Mouse (Mus musculus) heart, postnatal 0 days (tissue): ENCODE data around the gene Tubb5. TPM values are rescaled to one million over a fixed set of nuclear protein-coding genes. Genes with fewer than 3 reads are reported as not detected.

Source experiments
- ATAC-seq: fragments of 200-750 bp; cut with Nextera tagmentation; 2 replicates; pipeline ENCODE4 v1.8.0; 2017; ENCODE audit warnings: low read depth, moderate number of reproducible peaks, moderate library complexity; ENCODE audit not compliant: insufficient read depth
- DNase-seq: peaks from one replicate; pipeline ENCODE4 v3.0.0-alpha.2; 2016; ENCODE audit warnings: low spot score
- H3K27ac ChIP-seq: fragments of 300-500 bp; sonication (generic); 2 replicates; pipeline ENCODE4 v1.5.1; 2014; ENCODE audit warnings: low read depth, mild to moderate bottlenecking
- H3K27me3 ChIP-seq: fragments of 300-500 bp; sonication (generic); 2 replicates; pipeline ENCODE4 v1.6.1; 2014; ENCODE audit warnings: low read length, mixed read lengths; ENCODE audit not compliant: control insufficient read depth, insufficient read depth
- H3K36me3 ChIP-seq: fragments of 300-500 bp; sonication (generic); replicated peaks from 2 replicates; pipeline ENCODE4 v1.6.1; 2014; ENCODE audit warnings: low read length, mixed read lengths; ENCODE audit not compliant: control insufficient read depth, insufficient read depth
- H3K4me1 ChIP-seq: fragments of 300-500 bp; sonication (generic); 2 replicates; pipeline ENCODE4 v1.6.1; 2014; ENCODE audit warnings: antibody characterized with exemption; ENCODE audit not compliant: control insufficient read depth, insufficient read depth
- H3K4me2 ChIP-seq: fragments of 300-500 bp; sonication (generic); 2 replicates; pipeline ENCODE4 v1.6.1; 2014; ENCODE audit warnings: low read depth, mild to moderate bottlenecking, low read length, moderate library complexity
- H3K4me3 ChIP-seq: fragments of 300-500 bp; sonication (generic); 2 replicates; pipeline ENCODE4 v1.5.1; 2014; ENCODE audit warnings: low read depth, low read length
- H3K9ac ChIP-seq: fragments of 300-500 bp; sonication (generic); replicated peaks from 2 replicates; pipeline ENCODE4 v1.6.1; 2014; ENCODE audit warnings: low read depth, low read length, mixed read lengths
- H3K9me3 ChIP-seq: fragments of 300-500 bp; sonication (generic); replicated peaks from 2 replicates; pipeline ENCODE4 v1.6.1; 2016; ENCODE audit warnings: low read length; ENCODE audit not compliant: control insufficient read depth
- CTCF ChIP-seq: IDR thresholded peaks from 2 replicates; pipeline ENCODE4 v1.5.1; 2016; ENCODE audit warnings: antibody characterized with exemption, control low read depth, low read depth
- EP300 ChIP-seq: IDR thresholded peaks from 2 replicates; pipeline ENCODE4 v1.6.1; 2016; ENCODE audit warnings: antibody characterized with exemption, low read depth
- WGBS: fragments of 180-500 bp; shearing (Covaris S2); extraction: QIAGEN DNeasy Blood & Tissue Kit; methylation state at CpG from one replicate; pipeline ENCODE4 v1.1.7; 2014; 5-methylcytosine and 5-hydroxymethylcytosine counted together
- polyA plus RNA-seq: library from polyadenylated mRNA; unstranded; fragments of >200 nt; fragmentation: Nextera tagmentation; extraction: Ambion mirVana; gene quantifications from 2 replicates; pipeline ENCODE4 v1.2.1, GENCODE M21; 2015
- total RNA-seq: library from RNA; depleted of rRNA; stranded (reverse); fragments of >200 nt; gene quantifications from 2 replicates; pipeline ENCODE4 v1.2.3, GENCODE M21; 2014; ENCODE audit warnings: low replicate concordance

The Tubb5 gene
- total and polyA plus RNA-seq, 2 experiments from 2014 or later: 267 to 1,043 TPM

DNA sequence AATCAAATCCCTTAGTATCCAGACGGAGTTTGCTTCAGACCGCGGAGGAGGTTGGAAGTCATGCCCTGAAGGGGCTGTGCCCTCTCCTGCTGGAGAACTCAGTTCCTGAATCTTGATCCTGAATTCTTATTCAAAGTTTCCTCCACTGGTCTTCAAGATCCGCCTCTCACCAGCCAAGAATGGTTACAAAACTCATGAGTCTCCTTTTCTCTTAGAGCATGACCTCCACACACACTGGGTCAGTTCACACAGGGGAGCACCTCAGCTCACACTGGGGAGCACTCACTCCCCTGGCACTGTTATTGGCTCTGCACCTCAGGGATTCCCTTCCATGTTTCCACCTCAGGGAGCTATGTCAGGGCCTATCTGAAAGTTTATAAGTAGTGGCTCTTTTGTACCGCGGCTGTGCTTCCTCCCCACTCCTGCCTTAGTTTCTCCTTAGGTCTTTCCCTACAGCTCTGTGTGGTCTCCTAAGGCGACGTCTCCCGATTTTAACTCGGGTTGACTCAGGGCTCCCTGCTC lies 26.8 kb upstream of the Tubb5 start:
- Histone ChIP-seq H3K27me3 (no peaks in the 10 kb centered on the region), H3K27ac (peak overlapping the region; percentile 96), H3K36me3 (no peaks in the 10 kb centered on the region), H3K4me3 (peak overlapping the region; percentile 66), H3K9ac (peak overlapping the region; percentile 77), H3K9me3 (no peaks in the 10 kb centered on the region), H3K4me2 (peak overlapping the region; percentile 86), H3K4me1 (peaks cover 17% of the 10 kb centered on the region; the same call in 1 of the 2 replicates)
- ATAC-seq: no peak
- no peak for TF ChIP-seq EP300
- TF ChIP-seq CTCF: no peak
- DNase-seq: no peak
- WGBS: 25% methylated on average over 10 of the region's 10 CpGs

DNA sequence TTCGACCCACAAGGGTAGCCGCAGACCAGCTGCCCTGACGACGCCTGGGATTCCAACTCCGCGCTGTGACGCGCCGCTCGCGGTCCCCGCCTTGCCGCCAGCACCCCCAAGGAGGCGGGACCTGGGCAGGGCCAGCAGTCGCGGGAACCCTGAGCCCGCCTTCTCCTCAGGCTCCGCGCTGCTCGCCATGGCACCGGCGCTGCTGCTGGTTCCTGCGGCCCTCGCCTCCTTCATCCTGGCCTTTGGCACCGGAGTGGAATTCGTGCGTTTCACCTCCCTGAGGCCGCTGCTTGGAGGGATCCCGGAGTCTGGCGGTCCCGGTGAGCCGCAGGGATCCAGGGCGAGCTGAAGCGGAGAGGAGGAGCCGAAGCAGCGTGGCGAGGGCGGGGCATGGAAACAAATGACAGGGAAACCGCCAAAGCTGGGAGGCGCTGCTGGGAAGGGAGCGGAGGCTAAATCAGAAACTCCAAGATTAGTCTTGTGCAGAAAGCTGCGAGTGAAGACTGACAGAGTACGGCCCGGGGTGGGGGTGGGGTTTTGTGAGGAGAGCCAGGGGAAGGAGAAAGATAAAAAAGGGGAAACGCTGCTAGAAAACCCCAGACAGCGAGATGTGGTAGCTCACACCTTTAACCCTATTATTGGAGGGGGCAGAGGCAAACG lies 23.2 kb upstream of the Tubb5 start, which contains the start of gene Nrm:
Gene Nrm, plus strand, starts transcription at position 121 of the 660 bp plus-strand sequence.
- peak within 1 kb of the TSS; percentile 89 for H3K27ac ChIP-seq
- H3K9ac ChIP-seq: peak within 1 kb of the TSS; percentile 60
- H3K9me3 ChIP-seq: no peaks in the 10 kb centered on the region
- peak within 1 kb of the TSS; percentile 78 for H3K4me2 ChIP-seq
- peak; percentile 24; the same call in 1 of the 2 replicates for TF ChIP-seq EP300
- peak; percentile 58 for TF ChIP-seq CTCF
- no peaks in the 10 kb centered on the region for H3K27me3 ChIP-seq
- DNase-seq (peak; percentile 97), ATAC-seq (peak; percentile 89)
- H3K4me1 ChIP-seq: peaks cover 10% of the 10 kb centered on the region; the same call in 1 of the 2 replicates
- WGBS: under 1% methylated on average over 47 of the region's 47 CpGs
- H3K4me3 ChIP-seq: peak within 1 kb of the TSS; percentile 82
- peaks cover 19% of the 10 kb centered on the region for H3K36me3 ChIP-seq

DNA sequence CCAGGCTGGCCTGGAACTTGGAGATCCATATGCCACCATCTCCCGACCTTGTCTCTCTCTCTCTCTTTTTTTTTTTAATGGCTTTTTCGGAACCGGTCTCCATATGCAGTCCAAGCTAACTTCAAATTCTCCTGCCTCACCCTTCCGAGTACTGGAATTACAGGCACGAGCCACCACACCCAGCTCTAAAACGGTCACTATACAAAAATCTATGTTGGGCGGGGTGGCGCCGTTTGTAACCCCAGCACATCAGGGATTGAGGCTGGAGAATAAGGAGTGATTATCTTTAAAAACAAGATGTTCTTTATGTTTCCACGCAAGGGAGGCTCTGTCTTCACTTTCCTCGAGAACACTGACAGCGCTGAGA lies 22.7 kb upstream of the Tubb5 start:
- WGBS: 6% methylated on average over 12 of the region's 12 CpGs
- H3K36me3 ChIP-seq: peaks cover 19% of the 10 kb centered on the region
- peak overlapping the region; percentile 78 for H3K4me2 ChIP-seq
- no peaks in the 10 kb centered on the region for H3K9me3 ChIP-seq
- peak overlapping the region; percentile 89 for H3K27ac ChIP-seq
- no peak for ATAC-seq
- TF ChIP-seq EP300 (no peak), CTCF (no peak)
- H3K4me1 ChIP-seq: peaks cover 10% of the 10 kb centered on the region; the same call in 1 of the 2 replicates
- H3K4me3 ChIP-seq: peak overlapping the region; percentile 82
- no peak for DNase-seq
- peak overlapping the region; percentile 60 for H3K9ac ChIP-seq
- no peaks in the 10 kb centered on the region for H3K27me3 ChIP-seq

DNA sequence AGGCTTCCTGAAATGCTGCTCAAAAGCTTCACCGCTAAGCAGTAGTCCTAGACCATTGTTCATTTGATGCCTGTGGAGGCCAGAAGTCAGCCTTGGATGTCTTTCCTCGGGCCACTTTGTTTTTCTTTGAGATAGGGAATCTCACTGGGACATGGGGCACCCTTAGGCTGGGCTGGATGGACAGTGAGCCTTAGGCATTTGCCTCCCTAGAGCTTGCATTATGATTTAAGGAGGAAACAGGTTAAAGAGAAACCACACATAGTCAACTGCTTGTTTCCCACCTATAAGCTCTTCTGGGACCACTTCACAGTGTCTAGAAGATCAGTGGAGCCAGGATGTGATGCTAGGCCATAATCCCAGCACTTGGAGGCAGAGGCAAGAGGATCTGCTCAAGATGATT lies 21.7 kb upstream of the Tubb5 start:
- TF ChIP-seq CTCF: no peak
- no peak for TF ChIP-seq EP300
- 38% methylated on average over 2 of the region's 2 CpGs for WGBS
- Histone ChIP-seq H3K4me2 (no peak overlapping the region), H3K27ac (no peak overlapping the region), H3K4me3 (no peak overlapping the region), H3K36me3 (peaks cover 21% of the 10 kb centered on the region), H3K4me1 (peaks cover 10% of the 10 kb centered on the region; the same call in 1 of the 2 replicates), H3K27me3 (no peaks in the 10 kb centered on the region), H3K9me3 (no peaks in the 10 kb centered on the region), H3K9ac (no peak overlapping the region)
- DNase-seq (no peak), ATAC-seq (no peak)

DNA sequence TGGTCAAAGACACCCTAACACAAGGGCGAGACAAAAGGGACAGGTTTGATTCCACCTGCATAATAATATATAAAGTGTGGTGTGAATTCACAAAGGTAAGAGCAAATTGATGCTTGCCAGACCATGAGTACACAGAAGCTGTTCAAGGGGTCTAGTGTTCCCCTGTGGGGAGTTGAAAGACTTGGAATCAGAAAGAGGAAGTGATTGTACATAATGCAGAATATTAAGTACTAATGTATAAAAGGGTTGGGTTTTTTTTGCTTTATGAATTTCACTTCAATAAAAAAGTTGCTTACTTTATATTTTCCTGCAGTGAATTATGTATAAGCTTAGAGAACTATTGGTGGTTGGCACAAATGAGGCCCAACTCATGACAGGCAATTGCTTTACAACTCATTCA lies 21.3 kb upstream of the Tubb5 start:
- no peak overlapping the region for H3K27ac ChIP-seq
- no peaks in the 10 kb centered on the region for H3K9me3 ChIP-seq
- no peak overlapping the region for H3K9ac ChIP-seq
- WGBS: 93% methylated on average over 1 of the region's 1 CpGs
- no peaks in the 10 kb centered on the region for H3K27me3 ChIP-seq
- H3K4me2 ChIP-seq: no peak overlapping the region
- no peak for DNase-seq
- TF ChIP-seq CTCF (no peak), EP300 (no peak)
- H3K4me3 ChIP-seq: no peak overlapping the region
- no peak for ATAC-seq
- H3K36me3 ChIP-seq: peaks cover 26% of the 10 kb centered on the region
- H3K4me1 ChIP-seq: peaks cover 10% of the 10 kb centered on the region; the same call in 1 of the 2 replicates

DNA sequence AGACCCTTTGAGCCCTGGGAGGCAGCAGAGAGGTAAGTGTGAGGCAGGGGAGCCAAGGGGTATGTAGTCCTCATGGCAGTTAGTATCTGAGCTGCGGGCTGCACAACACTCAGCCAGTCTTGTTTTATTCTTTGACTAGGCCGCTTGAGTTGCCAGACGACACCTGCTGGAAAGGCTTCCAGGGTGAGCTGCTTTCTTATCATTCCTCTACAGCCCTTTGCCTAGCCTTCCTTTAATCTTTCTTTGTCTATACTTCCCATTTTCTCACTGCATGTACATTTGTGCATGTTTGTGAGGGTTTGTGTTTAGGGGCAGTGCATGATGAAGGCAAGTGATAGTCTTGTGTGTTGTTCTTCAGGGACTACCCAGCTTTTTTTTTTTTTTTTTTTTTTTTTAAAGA lies 12.9 kb upstream of the Tubb5 start:
- no peak overlapping the region for H3K4me3 ChIP-seq
- H3K27me3 ChIP-seq: no peaks in the 10 kb centered on the region
- no peaks in the 10 kb centered on the region for H3K4me1 ChIP-seq
- no peak for DNase-seq
- WGBS: 73% methylated on average over 3 of the region's 3 CpGs
- no peaks in the 10 kb centered on the region for H3K9me3 ChIP-seq
- H3K36me3 ChIP-seq: peaks cover 83% of the 10 kb centered on the region
- no peak overlapping the region for H3K27ac ChIP-seq
- no peak overlapping the region for H3K9ac ChIP-seq
- TF ChIP-seq CTCF: no peak
- no peak for TF ChIP-seq EP300
- H3K4me2 ChIP-seq: no peak overlapping the region
- no peak for ATAC-seq
